Mouse (Mus musculus) intestine, embryonic 16.5 days (tissue): ENCODE measurements around the gene Hist2h2aa2. TPM values are rescaled to one million over a fixed set of nuclear protein-coding genes. Genes with fewer than 3 reads are reported as not detected.
"Not testable (repeated sequence)": the region's sequence is repeated elsewhere in the genome, so short reads cannot be mapped to it uniquely, and the experiment has no call there.

Experiments used
- ATAC-seq: fragments of 200-750 bp; cut with Nextera tagmentation; 2 replicates; pipeline ENCODE4 v1.8.0; 2017; ENCODE audit warnings: moderate TSS enrichment, moderate library complexity
- H3K27ac ChIP-seq: fragments of 300-500 bp; sonication (generic); 2 replicates; pipeline ENCODE4 v1.5.1; 2014; ENCODE audit warnings: mild to moderate bottlenecking, low read length
- H3K27me3 ChIP-seq: fragments of 300-500 bp; sonication (generic); replicated peaks from 2 replicates; pipeline ENCODE4 v1.6.1; 2014; ENCODE audit warnings: low read length, control low read depth, mixed read lengths; ENCODE audit not compliant: control insufficient read depth, insufficient read depth
- H3K36me3 ChIP-seq: fragments of 300-500 bp; sonication (generic); 2 replicates; pipeline ENCODE4 v1.6.1; 2014; ENCODE audit warnings: low read length, control low read depth; ENCODE audit not compliant: control insufficient read depth, insufficient read depth
- H3K4me1 ChIP-seq: fragments of 300-500 bp; sonication (generic); 2 replicates; pipeline ENCODE4 v1.6.1; 2014; ENCODE audit warnings: low read length, control low read depth, mixed read lengths; ENCODE audit not compliant: control insufficient read depth, insufficient read depth
- H3K4me2 ChIP-seq: fragments of 300-500 bp; sonication (generic); 2 replicates; pipeline ENCODE4 v1.6.1; 2014; ENCODE audit warnings: low read depth, low read length, control low read depth
- H3K4me3 ChIP-seq: fragments of 300-500 bp; sonication (generic); 2 replicates; pipeline ENCODE4 v1.5.1; 2014; ENCODE audit warnings: mild to moderate bottlenecking, low read length
- H3K9ac ChIP-seq: fragments of 300-500 bp; sonication (generic); 2 replicates; pipeline ENCODE4 v1.6.1; 2014; ENCODE audit warnings: low read depth, low read length
- H3K9me3 ChIP-seq: fragments of 300-500 bp; sonication (generic); 2 replicates; pipeline ENCODE4 v1.6.1; 2016; ENCODE audit warnings: low read length, control low read depth; ENCODE audit not compliant: control insufficient read depth
- WGBS: fragments of 180-500 bp; shearing (Covaris S2); extraction: QIAGEN DNeasy Blood & Tissue Kit; methylation state at CpG from one replicate; pipeline ENCODE4 v1.1.7; 2014; 5-methylcytosine and 5-hydroxymethylcytosine counted together
- polyA plus RNA-seq: library from polyadenylated mRNA; unstranded; fragments of >200 nt; fragmentation: Nextera tagmentation; extraction: Ambion mirVana; gene quantifications from 2 replicates; pipeline ENCODE4 v1.2.1, GENCODE M21; 2015

Gene Hist2h2aa2
- 37.3 and 43.2 TPM in 2 replicates for polyA plus RNA-seq

- peak; percentile 82 for ATAC-seq
- not testable (repeated sequence) for H3K27me3 ChIP-seq, H3K9me3 ChIP-seq, H3K36me3 ChIP-seq
- Histone ChIP-seq H3K4me1 (peaks cover 21% of the 10 kb centered on the region), H3K9ac (peak within 1 kb of the TSS; percentile 59), H3K27ac (peak within 1 kb of the TSS; percentile 84), H3K4me2 (peak within 1 kb of the TSS; percentile 43), H3K4me3 (peak within 1 kb of the TSS; percentile 31)
- 6% methylated on average over 18 of the region's 85 CpGs for WGBS
Measured at GRCm38 (mm10) chr3:96239949-96240798, at the start of gene Hist2h2aa2. Gene Hist2h2aa2 (minus strand): TSS chr3:96240276.

GRCm38 (mm10) chr3:96289201-96289600 is 49.1 kb upstream of the Hist2h2aa2 start:
- Histone ChIP-seq H3K9ac (no peak overlapping the region), H3K27me3 (peaks cover 3% of the 10 kb centered on the region; the same call in 1 of the 2 replicates), H3K4me2 (no peak overlapping the region), H3K27ac (no peak overlapping the region), H3K9me3 (no peaks in the 10 kb centered on the region), H3K4me3 (no peak overlapping the region), H3K36me3 (no peaks in the 10 kb centered on the region), H3K4me1 (no peaks in the 10 kb centered on the region)
- 69% methylated on average over 3 of the region's 3 CpGs for WGBS
- ATAC-seq = no peak

- H3K9ac ChIP-seq, H3K27ac ChIP-seq, H3K4me1 ChIP-seq, H3K27me3 ChIP-seq, H3K4me2 ChIP-seq, H3K9me3 ChIP-seq, H3K36me3 ChIP-seq, H3K4me3 ChIP-seq, ATAC-seq: not testable (repeated sequence)
- WGBS = 85% methylated on average over 11 of the region's 11 CpGs
Measured at GRCm38 (mm10) chr3:96287334-96287733, 47.3 kb upstream of the Hist2h2aa2 start.

- Histone ChIP-seq H3K9ac (no peak overlapping the region), H3K27me3 (0 out of 2 replicates have a peak, but pooled peaks cover 3% of the 10 kb centered on the region)
- WGBS = 12% methylated on average over 4 of the region's 4 CpGs
Measured at GRCm38 (mm10) chr3:96284457-96284856, 44.4 kb upstream of the Hist2h2aa2 start.

GRCm38 (mm10) chr3:96280660-96281059 is 40.6 kb upstream of the Hist2h2aa2 start:
- Histone ChIP-seq H3K4me1 (no peaks in the 10 kb centered on the region; the same call in 1 of the 2 replicates), H3K36me3 (no peaks in the 10 kb centered on the region), H3K27ac (no peak overlapping the region)

More at GRCm38 (mm10) chr3:96284457-96284856, 44.4 kb upstream of the Hist2h2aa2 start:
- Histone ChIP-seq H3K27ac (no peak overlapping the region), H3K36me3 (no peaks in the 10 kb centered on the region), H3K9me3 (no peaks in the 10 kb centered on the region), H3K4me3 (no peak overlapping the region), H3K4me1 (no peaks in the 10 kb centered on the region), H3K4me2 (no peak overlapping the region)
- no peak for ATAC-seq

GRCm38 (mm10) chr3:96277800-96278624 is 37.9 kb upstream of the Hist2h2aa2 start:
- under 1% methylated on average over 49 of the region's 49 CpGs for WGBS
- peak overlapping the region; percentile 91 for H3K4me2 ChIP-seq
- no peaks in the 10 kb centered on the region for H3K27me3 ChIP-seq
- H3K27ac ChIP-seq = peak overlapping the region; percentile 82
- H3K9me3 ChIP-seq = no peaks in the 10 kb centered on the region
- H3K4me1 ChIP-seq = no peaks in the 10 kb centered on the region; the same call in 1 of the 2 replicates
- ATAC-seq = peak; percentile 95
- no peaks in the 10 kb centered on the region for H3K36me3 ChIP-seq
- H3K9ac ChIP-seq = peak overlapping the region; percentile 76
- peak overlapping the region; percentile 60 for H3K4me3 ChIP-seq

More at GRCm38 (mm10) chr3:96280660-96281059, 40.6 kb upstream of the Hist2h2aa2 start:
- 53% methylated on average over 6 of the region's 6 CpGs for WGBS
- no peak overlapping the region for H3K4me2 ChIP-seq
- ATAC-seq = no peak
- H3K9me3 ChIP-seq = no peaks in the 10 kb centered on the region
- H3K27me3 ChIP-seq = 0 out of 2 replicates have a peak, but pooled peaks cover 3% of the 10 kb centered on the region
- H3K4me3 ChIP-seq = no peak overlapping the region
- H3K9ac ChIP-seq = no peak overlapping the region

GRCm38 (mm10) chr3:96277428-96277799 is 37.3 kb upstream of the Hist2h2aa2 start:
- peak overlapping the region; percentile 38 for H3K27ac ChIP-seq

GRCm38 (mm10) chr3:96273591-96274465 is 33.8 kb upstream of the Hist2h2aa2 start:
- Histone ChIP-seq H3K9me3 (no peaks in the 10 kb centered on the region), H3K36me3 (no peaks in the 10 kb centered on the region), H3K4me1 (peaks cover 3% of the 10 kb centered on the region), H3K9ac (no peak overlapping the region), H3K4me3 (no peak overlapping the region), H3K27me3 (no peaks in the 10 kb centered on the region), H3K27ac (no peak overlapping the region), H3K4me2 (no peak overlapping the region)
- no peak for ATAC-seq
- WGBS = 89% methylated on average over 17 of the region's 17 CpGs

More at GRCm38 (mm10) chr3:96277428-96277799, 37.3 kb upstream of the Hist2h2aa2 start:
- WGBS = 15% methylated on average over 8 of the region's 8 CpGs
- no peaks in the 10 kb centered on the region for H3K9me3 ChIP-seq
- H3K4me1 ChIP-seq = no peaks in the 10 kb centered on the region; the same call in 1 of the 2 replicates
- peak overlapping the region; percentile 76 for H3K9ac ChIP-seq
- H3K4me3 ChIP-seq = peak overlapping the region; percentile 60
- ATAC-seq = peak; percentile 51
- H3K36me3 ChIP-seq = no peaks in the 10 kb centered on the region
- peak overlapping the region; percentile 91 for H3K4me2 ChIP-seq
- no peaks in the 10 kb centered on the region for H3K27me3 ChIP-seq
